Mouse (Mus musculus) liver, postnatal 0 days (tissue): ENCODE measurements around the gene Trim47. TPM values are rescaled to one million over a fixed set of nuclear protein-coding genes. Genes with fewer than 3 reads are reported as not detected.
A peak's percentile ranks its signal among the peaks of the same experiment; 100 is the strongest.

Source experiments
- ATAC-seq: fragments of 200-750 bp; cut with Nextera tagmentation; 2 replicates; pipeline ENCODE4 v1.8.0; 2017; ENCODE audit warnings: mild to moderate bottlenecking, moderate library complexity
- DNase-seq: peaks from one replicate; pipeline ENCODE4 v3.0.0-alpha.2; 2016
- H3K27ac ChIP-seq: fragments of 300-500 bp; sonication (generic); 2 replicates; pipeline ENCODE4 v1.5.1; 2014; ENCODE audit warnings: antibody characterized with exemption, moderate library complexity, mild to moderate bottlenecking, low read depth
- H3K27me3 ChIP-seq: fragments of 300-500 bp; sonication (generic); 2 replicates; pipeline ENCODE4 v1.6.1; 2014; ENCODE audit warnings: low read length, control low read depth, mixed read lengths; ENCODE audit not compliant: insufficient read depth
- H3K36me3 ChIP-seq: fragments of 300-500 bp; sonication (generic); replicated peaks from 2 replicates; pipeline ENCODE4 v1.6.1; 2014; ENCODE audit warnings: mild to moderate bottlenecking, control low read depth, low read length, moderate library complexity, mixed read lengths; ENCODE audit not compliant: insufficient read depth
- H3K4me1 ChIP-seq: fragments of 300-500 bp; sonication (generic); 2 replicates; pipeline ENCODE4 v1.6.1; 2014; ENCODE audit warnings: antibody characterized with exemption, mild to moderate bottlenecking, control low read depth; ENCODE audit not compliant: insufficient read depth
- H3K4me2 ChIP-seq: fragments of 300-500 bp; sonication (generic); 2 replicates; pipeline ENCODE4 v1.6.1; 2014; ENCODE audit warnings: low read depth, mild to moderate bottlenecking, low read length, moderate library complexity, mixed read lengths
- H3K4me3 ChIP-seq: fragments of 300-500 bp; sonication (generic); 2 replicates; pipeline ENCODE4 v1.5.1; 2014; ENCODE audit warnings: low read depth, low read length
- H3K9ac ChIP-seq: fragments of 300-500 bp; sonication (generic); replicated peaks from 2 replicates; pipeline ENCODE4 v1.6.1; 2014; ENCODE audit warnings: mild to moderate bottlenecking, moderate library complexity
- H3K9me3 ChIP-seq: fragments of 300-500 bp; sonication (generic); 2 replicates; pipeline ENCODE4 v1.6.1; 2016; ENCODE audit warnings: mild to moderate bottlenecking, control low read depth, low read length, mixed read lengths
- CTCF ChIP-seq: sonication (generic); IDR thresholded peaks from 2 replicates; pipeline ENCODE4 v1.5.1; 2016; ENCODE audit warnings: antibody characterized with exemption, low read depth
- EP300 ChIP-seq: IDR thresholded peaks from 2 replicates; pipeline ENCODE4 v1.6.1; 2016; ENCODE audit warnings: antibody characterized with exemption, low read depth, mild to moderate bottlenecking
- WGBS: fragments of 180-500 bp; shearing (Covaris S2); extraction: QIAGEN DNeasy Blood & Tissue Kit; methylation state at CpG from one replicate; pipeline ENCODE4 v1.1.7; 2014; ENCODE audit not compliant: insufficient replicate concordance; 5-methylcytosine and 5-hydroxymethylcytosine counted together
- polyA plus RNA-seq: library from polyadenylated mRNA; unstranded; fragments of >200 nt; fragmentation: Nextera tagmentation; extraction: Ambion mirVana; gene quantifications from 2 replicates; pipeline ENCODE4 v1.2.1, GENCODE M21; 2015

Gene Trim47
- polyA plus RNA-seq, 1 experiment from 2014 or later = 5.7 TPM

DNA sequence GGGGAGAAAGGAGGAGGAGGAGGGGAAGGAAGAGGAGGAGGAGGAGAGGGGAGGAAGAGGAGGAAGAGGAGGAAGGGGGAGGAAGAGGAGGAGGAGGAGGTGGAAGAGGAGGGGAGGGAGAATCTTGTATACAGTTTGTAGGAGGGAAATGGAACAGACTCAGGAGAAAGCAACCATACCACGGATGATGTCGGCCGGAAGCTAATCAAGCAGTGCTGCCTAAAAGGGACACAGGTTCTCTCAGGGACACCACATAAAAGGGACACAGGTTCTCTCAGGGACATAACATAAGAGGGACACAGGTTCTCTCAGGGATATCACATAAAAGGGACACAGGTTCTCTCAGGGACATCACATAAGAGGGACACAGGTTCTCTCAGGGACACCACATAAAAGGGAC lies 42.2 kb upstream of the Trim47 start:
- ATAC-seq (no peak), DNase-seq (no peak)
- no peak overlapping the region for H3K4me3 ChIP-seq
- 90% methylated on average over 3 of the region's 3 CpGs for WGBS
- H3K27me3 ChIP-seq = no peaks in the 10 kb centered on the region
- TF ChIP-seq EP300 = no peak
- no peak for TF ChIP-seq CTCF
- H3K36me3 ChIP-seq = peaks cover 27% of the 10 kb centered on the region
- H3K9ac ChIP-seq = no peak overlapping the region
- no peaks in the 10 kb centered on the region for H3K9me3 ChIP-seq
- H3K27ac ChIP-seq = no peak overlapping the region
- no peak overlapping the region for H3K4me2 ChIP-seq
- peaks cover 18% of the 10 kb centered on the region for H3K4me1 ChIP-seq

DNA sequence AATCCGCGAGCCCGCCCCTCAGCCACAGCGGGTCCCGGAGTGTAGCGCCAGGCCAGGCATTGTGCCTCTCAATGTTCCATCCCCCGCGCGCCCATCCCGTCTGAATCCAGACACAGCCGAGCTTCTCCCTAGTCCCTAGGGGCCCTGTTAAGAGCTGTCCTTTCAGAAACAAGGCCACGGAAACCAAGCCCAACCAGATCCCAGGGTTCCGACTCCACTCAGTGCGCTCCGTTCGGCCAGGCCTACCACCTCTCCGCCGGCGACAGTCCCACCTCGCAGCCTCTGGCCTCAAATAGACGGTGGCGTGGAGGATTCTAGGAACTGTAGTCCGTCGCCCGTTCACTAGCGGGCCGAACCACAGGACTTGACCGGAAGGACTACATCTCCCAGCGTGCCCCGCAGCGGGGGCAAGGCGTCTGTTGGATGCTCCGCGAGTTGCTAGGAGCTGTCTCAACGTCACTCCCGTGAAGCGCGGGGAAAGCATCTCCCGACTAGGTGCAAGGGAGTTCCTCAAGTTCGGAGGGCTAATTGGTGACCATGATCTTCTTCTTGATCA lies 41.0 kb upstream of the Trim47 start, which contains the start of gene Fbf1:
Gene Fbf1 (minus strand): TSS at position 283 of the 556 bp plus-strand sequence.
- no peak for TF ChIP-seq CTCF
- TF ChIP-seq EP300 = no peak
- Histone ChIP-seq H3K4me3 (peak within 1 kb of the TSS; percentile 72), H3K27ac (peak within 1 kb of the TSS; percentile 52), H3K4me1 (peaks cover 18% of the 10 kb centered on the region), H3K4me2 (peak within 1 kb of the TSS; percentile 84), H3K9me3 (no peaks in the 10 kb centered on the region), H3K9ac (peak within 1 kb of the TSS; percentile 71), H3K36me3 (peaks cover 15% of the 10 kb centered on the region), H3K27me3 (no peaks in the 10 kb centered on the region)
- under 1% methylated on average over 40 of the region's 40 CpGs for WGBS
- peak; percentile 88 for ATAC-seq
- DNase-seq = peak; percentile 95

DNA sequence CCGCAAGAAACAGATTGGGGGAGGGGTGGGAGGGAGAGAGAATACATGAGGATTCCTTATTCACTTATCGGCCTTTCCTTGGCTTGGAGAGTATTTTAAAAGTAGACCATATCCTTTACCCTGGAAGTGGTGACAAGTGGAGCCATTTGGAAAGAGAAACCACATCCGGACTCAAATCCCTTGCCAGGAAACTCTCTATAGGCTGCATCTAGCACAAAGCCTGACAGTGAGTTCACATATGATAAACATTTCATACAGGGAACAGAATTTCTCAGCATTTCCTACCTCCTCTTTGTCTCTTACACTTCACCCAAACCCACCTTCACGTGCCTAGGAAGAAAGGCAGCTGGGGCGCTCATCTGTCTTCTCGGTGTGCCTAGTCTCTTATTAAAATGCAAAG lies 40.2 kb upstream of the Trim47 start:
- DNase-seq = no peak
- 15% methylated on average over 6 of the region's 6 CpGs for WGBS
- no peak for ATAC-seq

DNA sequence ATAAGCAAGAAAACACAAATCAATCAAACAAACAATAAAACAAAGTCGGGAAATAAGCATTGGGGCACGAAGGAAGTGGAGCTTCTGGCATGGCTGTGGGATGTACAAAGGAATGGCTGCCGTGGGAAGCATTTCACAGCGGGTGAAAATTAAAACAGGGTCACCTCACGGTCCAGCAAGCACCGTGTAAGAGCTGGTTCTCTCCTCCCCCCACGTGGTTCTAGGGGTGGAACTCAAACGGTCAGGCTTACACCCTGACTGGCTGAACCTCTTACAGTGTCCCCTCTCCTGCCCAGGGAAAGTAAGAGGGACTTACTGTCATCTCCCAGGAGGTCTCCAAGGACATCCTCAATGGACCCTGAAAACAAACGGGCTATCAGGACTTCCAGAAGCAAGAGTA lies 36.0 kb upstream of the Trim47 start:
- peaks cover 11% of the 10 kb centered on the region; the same call in 1 of the 2 replicates for H3K36me3 ChIP-seq
- ATAC-seq = no peak
- H3K4me3 ChIP-seq = no peak overlapping the region
- TF ChIP-seq CTCF (no peak), EP300 (no peak)
- 68% methylated on average over 9 of the region's 9 CpGs for WGBS
- no peak overlapping the region for H3K9ac ChIP-seq
- H3K4me2 ChIP-seq = no peak overlapping the region
- H3K27ac ChIP-seq = no peak overlapping the region
- H3K27me3 ChIP-seq = no peaks in the 10 kb centered on the region
- no peak for DNase-seq
- peaks cover 12% of the 10 kb centered on the region for H3K4me1 ChIP-seq
- no peaks in the 10 kb centered on the region for H3K9me3 ChIP-seq

More for the DNA sequence above, 40.2 kb upstream of the Trim47 start:
- TF ChIP-seq CTCF (no peak), EP300 (no peak)
- no peaks in the 10 kb centered on the region for H3K9me3 ChIP-seq
- H3K4me2 ChIP-seq = peak overlapping the region; percentile 84
- H3K36me3 ChIP-seq = peaks cover 9% of the 10 kb centered on the region; the same call in 1 of the 2 replicates
- H3K9ac ChIP-seq = peak overlapping the region; percentile 71
- peaks cover 18% of the 10 kb centered on the region for H3K4me1 ChIP-seq
- no peaks in the 10 kb centered on the region for H3K27me3 ChIP-seq
- peak overlapping the region; percentile 52 for H3K27ac ChIP-seq
- H3K4me3 ChIP-seq = peak overlapping the region; percentile 72

DNA sequence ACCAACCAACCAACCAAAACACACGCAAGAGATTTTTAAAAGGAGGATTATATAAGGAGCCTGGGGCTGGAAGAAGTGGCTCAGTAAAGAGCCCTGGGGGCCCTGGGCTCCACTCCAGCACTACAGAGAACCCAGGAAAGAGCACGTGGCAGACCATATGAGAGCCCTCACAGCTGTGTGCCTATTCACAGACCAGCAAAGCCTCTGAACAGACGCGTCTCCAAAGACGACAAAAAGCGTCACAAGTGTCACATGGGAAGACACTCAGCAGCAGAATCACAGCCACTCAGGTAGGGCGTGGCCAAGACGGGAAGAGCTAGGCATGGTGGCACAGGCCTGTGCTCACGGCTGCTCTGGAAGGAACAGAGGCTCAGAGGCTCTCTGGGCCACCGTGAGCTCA lies 35.1 kb upstream of the Trim47 start:
- TF ChIP-seq CTCF = no peak
- TF ChIP-seq EP300 = no peak
- Histone ChIP-seq H3K4me2 (no peak overlapping the region), H3K27ac (no peak overlapping the region), H3K36me3 (peaks cover 15% of the 10 kb centered on the region), H3K4me1 (peaks cover 6% of the 10 kb centered on the region), H3K9ac (no peak overlapping the region), H3K4me3 (no peak overlapping the region), H3K9me3 (no peaks in the 10 kb centered on the region), H3K27me3 (no peaks in the 10 kb centered on the region)
- ATAC-seq = no peak
- DNase-seq = no peak
- WGBS = 77% methylated on average over 10 of the region's 10 CpGs

DNA sequence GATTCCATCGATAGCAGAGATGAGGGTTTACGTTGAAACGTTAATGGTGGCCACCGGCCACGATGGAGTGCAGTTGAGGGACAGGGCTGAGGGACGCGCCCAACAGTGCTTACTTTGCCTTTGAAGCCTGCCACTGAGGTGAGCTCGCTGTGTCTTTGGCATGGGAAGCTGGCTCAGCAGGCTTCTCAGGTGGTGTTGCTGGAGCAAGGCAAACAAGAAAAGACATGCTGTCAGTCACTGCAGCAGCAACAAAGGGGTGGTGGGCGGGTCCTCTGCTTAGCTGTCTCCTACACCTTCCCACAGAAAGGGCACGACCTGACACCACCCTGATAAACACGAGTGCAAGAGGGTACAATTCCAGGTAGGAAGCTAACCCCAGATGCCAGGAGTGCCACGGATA lies 34.3 kb upstream of the Trim47 start:
- Histone ChIP-seq H3K4me2 (no peak overlapping the region), H3K4me1 (no peaks in the 10 kb centered on the region), H3K27me3 (no peaks in the 10 kb centered on the region), H3K9ac (no peak overlapping the region), H3K4me3 (no peak overlapping the region), H3K36me3 (peaks cover 15% of the 10 kb centered on the region), H3K9me3 (no peaks in the 10 kb centered on the region), H3K27ac (no peak overlapping the region)
- 67% methylated on average over 12 of the region's 12 CpGs for WGBS
- DNase-seq (no peak), ATAC-seq (no peak)
- TF ChIP-seq EP300 (no peak), CTCF (no peak)

DNA sequence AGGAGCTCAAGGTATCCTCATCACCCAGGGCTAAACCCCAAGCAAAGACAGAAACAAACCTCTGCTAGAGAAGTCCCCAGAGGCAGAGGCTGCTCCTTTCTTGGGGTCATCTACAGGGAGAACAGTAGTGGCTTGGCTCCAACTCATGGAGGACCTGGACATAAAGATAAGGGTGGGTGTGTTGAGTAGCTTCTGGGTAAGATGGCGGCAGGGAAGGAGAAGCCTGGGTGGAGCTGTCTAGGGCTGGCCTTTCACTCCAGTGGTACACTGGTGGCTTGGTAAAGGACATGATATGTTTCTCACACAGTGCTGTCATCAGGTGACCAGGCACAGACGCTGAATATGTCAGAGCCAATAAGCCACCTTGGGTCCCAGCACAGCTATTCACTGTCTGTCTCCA lies 23.9 kb upstream of the Trim47 start:
- Histone ChIP-seq H3K9me3 (no peaks in the 10 kb centered on the region), H3K4me1 (peaks cover 14% of the 10 kb centered on the region), H3K27ac (peak overlapping the region; percentile 55), H3K27me3 (no peaks in the 10 kb centered on the region), H3K36me3 (peaks cover 33% of the 10 kb centered on the region), H3K4me3 (no peak overlapping the region), H3K9ac (no peak overlapping the region), H3K4me2 (peak overlapping the region; percentile 26; the same call in 1 of the 2 replicates)
- ATAC-seq (peak; percentile 86), DNase-seq (no peak)
- WGBS = 71% methylated on average over 2 of the region's 2 CpGs
- no peak for TF ChIP-seq CTCF
- TF ChIP-seq EP300 = no peak
